12 mouse cellular contexts compared by ENCODE assay signal in the genomic region with DNA sequence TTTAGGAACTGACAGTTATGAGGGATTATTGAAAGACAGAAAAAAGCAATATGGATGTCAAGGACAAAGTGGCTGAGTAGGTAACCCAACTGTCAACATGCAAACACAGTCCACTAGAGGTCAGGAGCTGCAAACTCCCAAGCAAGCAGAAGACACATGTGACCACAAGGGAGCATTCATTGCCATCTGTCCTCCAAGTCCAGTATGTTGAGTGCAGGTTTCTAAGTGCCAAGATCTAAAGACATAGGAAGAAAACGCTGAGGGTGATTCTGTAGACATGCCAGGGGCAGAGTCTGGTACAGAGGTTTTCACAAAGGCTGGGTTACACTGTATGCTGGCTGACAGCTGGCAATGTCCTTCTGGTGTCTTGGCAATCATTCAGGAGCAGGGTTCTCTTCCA. TPM values are rescaled to one million over a fixed set of nuclear protein-coding genes. Genes with fewer than 3 reads are reported as not detected.
DNase-seq lines count a peak whose midpoint lies in the region; ATAC-seq and TF ChIP-seq lines count a peak whose summit lies in the region.
"Had no signal": no experiment of that assay in that cellular context is flagged by ENCODE, and none has a peak within 500 bp of the region (broad histone marks: within the 10 kb centered on the region; RNA-seq: fewer than 3 reads in every experiment).

No protein-coding gene starts in this region.

- no peak overlapping the region for H3K9ac ChIP-seq in forebrain, embryonic 12.5 days
- no peak overlapping the region for H3K9ac ChIP-seq in lung, embryonic 15.5 days
- H3K9ac ChIP-seq in intestine, embryonic 16.5 days (ENCODE audit: low read depth, low read length): no peak overlapping the region

- no peak for DNase-seq in forebrain, embryonic 10.5 days (ENCODE audit: extremely low spot score, low spot score)
- no peak for DNase-seq in lung, adult 2 months
- peak; percentile 14 for DNase-seq in Muller cell, postnatal 12 days (ENCODE audit: inconsistent ontology term)
- DNase-seq in gastrocnemius, postnatal 4 days (ENCODE audit: low spot score in 2 of 2): no peak
- no peak for DNase-seq in thymus, adult 18-20 months

- no peaks in the 10 kb centered on the region for H3K27me3 ChIP-seq in forebrain, embryonic 12.5 days
- H3K27me3 ChIP-seq in forebrain, embryonic 10.5 days (ENCODE audit: poor library complexity, severe bottlenecking): no peaks in the 10 kb centered on the region
- H3K27me3 ChIP-seq in lung, embryonic 15.5 days: no peaks in the 10 kb centered on the region
- H3K27me3 ChIP-seq in intestine, embryonic 16.5 days (replicated peaks; ENCODE audit: control insufficient read depth, insufficient read depth, low read length): no peaks in the 10 kb centered on the region

- peak; percentile 33; the same call in 1 of the 2 replicates for ATAC-seq in forebrain, embryonic 12.5 days (ENCODE audit: low FRiP score)
- ATAC-seq in lung, embryonic 15.5 days (ENCODE audit: borderline replicate concordance, extremely low read depth, low FRiP score, low TSS enrichment): peak; percentile 39
- 0 out of 2 replicates have a peak, but pooled peaks have one; percentile 16 for ATAC-seq in intestine, embryonic 16.5 days

- no peaks in the 10 kb centered on the region for H3K9me3 ChIP-seq in forebrain, embryonic 12.5 days
- H3K9me3 ChIP-seq in forebrain, embryonic 10.5 days: no peaks in the 10 kb centered on the region
- no peaks in the 10 kb centered on the region for H3K9me3 ChIP-seq in lung, embryonic 15.5 days
- no peaks in the 10 kb centered on the region for H3K9me3 ChIP-seq in intestine, embryonic 16.5 days (ENCODE audit: control insufficient read depth, low read length)

- no peak overlapping the region for H3K4me2 ChIP-seq in forebrain, embryonic 12.5 days
- no peak overlapping the region for H3K4me2 ChIP-seq in lung, embryonic 15.5 days
- H3K4me2 ChIP-seq in intestine, embryonic 16.5 days (ENCODE audit: low read depth, low read length): no peak overlapping the region

- no peaks in the 10 kb centered on the region for H3K36me3 ChIP-seq in forebrain, embryonic 12.5 days (replicated peaks)
- H3K36me3 ChIP-seq in forebrain, embryonic 10.5 days (replicated peaks): no peaks in the 10 kb centered on the region
- no peaks in the 10 kb centered on the region for H3K36me3 ChIP-seq in lung, embryonic 15.5 days
- no peaks in the 10 kb centered on the region for H3K36me3 ChIP-seq in intestine, embryonic 16.5 days (ENCODE audit: control insufficient read depth, insufficient read depth, low read length)

- no peak for TF ChIP-seq CTCF in lung, adult 2 months (IDR thresholded peaks at IDR 0.05; ENCODE audit: insufficient read depth, low read length)

- no peak overlapping the region for H3K27ac ChIP-seq in forebrain, embryonic 12.5 days
- H3K27ac ChIP-seq in forebrain, embryonic 10.5 days: no peak overlapping the region
- H3K27ac ChIP-seq in lung, embryonic 15.5 days: no peak overlapping the region
- no peak overlapping the region for H3K27ac ChIP-seq in intestine, embryonic 16.5 days (ENCODE audit: low read length)

- 64% methylated on average over 1 of the region's 1 CpGs for WGBS in forebrain, embryonic 12.5 days
- WGBS in forebrain, embryonic 10.5 days: 76% methylated on average over 1 of the region's 1 CpGs
- 32% methylated on average over 1 of the region's 1 CpGs for WGBS in lung, embryonic 15.5 days
- 41% methylated on average over 1 of the region's 1 CpGs for WGBS in lung, adult 2 months
- 46% methylated on average over 1 of the region's 1 CpGs for WGBS in intestine, embryonic 16.5 days

- H3K4me1 ChIP-seq in forebrain, embryonic 12.5 days: no peaks in the 10 kb centered on the region
- no peaks in the 10 kb centered on the region for H3K4me1 ChIP-seq in forebrain, embryonic 10.5 days
- 0 out of 2 replicates have a peak, but pooled peaks cover 4% of the 10 kb centered on the region for H3K4me1 ChIP-seq in lung, embryonic 15.5 days
- no peaks in the 10 kb centered on the region for H3K4me1 ChIP-seq in lung, adult 2 months (ENCODE audit: control insufficient read depth, insufficient read depth, low read length)
- H3K4me1 ChIP-seq in intestine, embryonic 16.5 days (ENCODE audit: control insufficient read depth, insufficient read depth, low read length): no peaks in the 10 kb centered on the region

- no peak overlapping the region for H3K4me3 ChIP-seq in forebrain, embryonic 12.5 days (replicated peaks)
- H3K4me3 ChIP-seq in forebrain, embryonic 10.5 days: no peak overlapping the region
- H3K4me3 ChIP-seq in lung, embryonic 15.5 days: no peak overlapping the region
- no peak overlapping the region for H3K4me3 ChIP-seq in lung, adult 2 months (replicated peaks; ENCODE audit: extremely low read depth, low read depth, low read length)
- no peak overlapping the region for H3K4me3 ChIP-seq in intestine, embryonic 16.5 days (ENCODE audit: low read length)

- no peak for TF ChIP-seq POLR2A in lung, adult 2 months (IDR thresholded peaks at IDR 0.05; ENCODE audit: borderline replicate concordance, extremely low read depth, low read depth, low read length)

RNA-seq across cellular contexts. Expression of a gene that starts 9.8 kb away (rescaled TPM):
- polyA plus RNA-seq in forebrain, embryonic 12.5 days (2016; fragmentation: Nextera tagmentation; extraction: Ambion mirVana): not detected in 2 replicates
- not detected in 2 replicates for polyA plus RNA-seq in forebrain, embryonic 10.5 days (2016; fragmentation: Nextera tagmentation; extraction: Ambion mirVana)
- polyA plus RNA-seq in lung, embryonic 15.5 days (2015; fragmentation: Nextera tagmentation; extraction: Ambion mirVana): not detected in 2 replicates
- polyA plus RNA-seq in lung, adult 2 months (2012; rRNA removed): not detected in 2 replicates
- polyA plus RNA-seq in intestine, embryonic 16.5 days (2015; fragmentation: Nextera tagmentation; extraction: Ambion mirVana): 0.28 TPM in 1 of 2 replicates, not detected in the other
- not detected for total RNA-seq in gastrocnemius, postnatal 4 days (2021)
- total RNA-seq: ES-E14; hematopoietic stem cell, adult 5-6 weeks; left cerebral cortex, postnatal 14 days had no signal
- polyA plus RNA-seq: frontal cortex, adult 2 months had no signal

RNA-seq across cellular contexts. Expression of a gene that starts 14.0 kb away (rescaled TPM):
- polyA plus RNA-seq in forebrain, embryonic 12.5 days (2016; fragmentation: Nextera tagmentation; extraction: Ambion mirVana): not detected in 2 replicates
- polyA plus RNA-seq in forebrain, embryonic 10.5 days (2016; fragmentation: Nextera tagmentation; extraction: Ambion mirVana): not detected in 2 replicates
- polyA plus RNA-seq in lung, embryonic 15.5 days (2015; fragmentation: Nextera tagmentation; extraction: Ambion mirVana): not detected in 2 replicates
- polyA plus RNA-seq in lung, adult 2 months (2012; rRNA removed): not detected in 2 replicates
- polyA plus RNA-seq in intestine, embryonic 16.5 days (2015; fragmentation: Nextera tagmentation; extraction: Ambion mirVana): not detected in 2 replicates
- total RNA-seq in gastrocnemius, postnatal 4 days (2021): not detected
- total RNA-seq: ES-E14; hematopoietic stem cell, adult 5-6 weeks; left cerebral cortex, postnatal 14 days had no signal
- polyA plus RNA-seq: frontal cortex, adult 2 months had no signal

RNA-seq across cellular contexts. Expression of a gene that starts 30.0 kb away (rescaled TPM):
- not detected in 2 replicates for polyA plus RNA-seq in forebrain, embryonic 12.5 days (2016; fragmentation: Nextera tagmentation; extraction: Ambion mirVana)
- not detected in 2 replicates for polyA plus RNA-seq in forebrain, embryonic 10.5 days (2016; fragmentation: Nextera tagmentation; extraction: Ambion mirVana)
- not detected in 2 replicates for polyA plus RNA-seq in lung, embryonic 15.5 days (2015; fragmentation: Nextera tagmentation; extraction: Ambion mirVana)
- polyA plus RNA-seq in lung, adult 2 months (2012; rRNA removed): 0.32 TPM in 1 of 2 replicates, not detected in the other
- not detected in 2 replicates for polyA plus RNA-seq in intestine, embryonic 16.5 days (2015; fragmentation: Nextera tagmentation; extraction: Ambion mirVana)
- not detected for total RNA-seq in gastrocnemius, postnatal 4 days (2021)
- total RNA-seq: ES-E14; hematopoietic stem cell, adult 5-6 weeks; left cerebral cortex, postnatal 14 days had no signal
- polyA plus RNA-seq: frontal cortex, adult 2 months had no signal

RNA-seq across cellular contexts. Expression of a gene that starts 45.3 kb away (rescaled TPM):
- polyA plus RNA-seq in forebrain, embryonic 12.5 days (2016; fragmentation: Nextera tagmentation; extraction: Ambion mirVana): not detected in 2 replicates
- not detected in 2 replicates for polyA plus RNA-seq in forebrain, embryonic 10.5 days (2016; fragmentation: Nextera tagmentation; extraction: Ambion mirVana)
- polyA plus RNA-seq in lung, embryonic 15.5 days (2015; fragmentation: Nextera tagmentation; extraction: Ambion mirVana): not detected in 2 replicates
- not detected in 2 replicates for polyA plus RNA-seq in lung, adult 2 months (2012; rRNA removed)
- not detected in 2 replicates for polyA plus RNA-seq in intestine, embryonic 16.5 days (2015; fragmentation: Nextera tagmentation; extraction: Ambion mirVana)
- not detected for total RNA-seq in gastrocnemius, postnatal 4 days (2021)
- total RNA-seq: ES-E14; hematopoietic stem cell, adult 5-6 weeks; left cerebral cortex, postnatal 14 days had no signal
- polyA plus RNA-seq: frontal cortex, adult 2 months had no signal

RNA-seq across cellular contexts. Expression of a gene that starts 50.3 kb away (rescaled TPM):
- not detected in 2 replicates for polyA plus RNA-seq in forebrain, embryonic 12.5 days (2016; fragmentation: Nextera tagmentation; extraction: Ambion mirVana)
- polyA plus RNA-seq in forebrain, embryonic 10.5 days (2016; fragmentation: Nextera tagmentation; extraction: Ambion mirVana): not detected in 2 replicates
- not detected in 2 replicates for polyA plus RNA-seq in lung, embryonic 15.5 days (2015; fragmentation: Nextera tagmentation; extraction: Ambion mirVana)
- not detected in 2 replicates for polyA plus RNA-seq in lung, adult 2 months (2012; rRNA removed)
- polyA plus RNA-seq in intestine, embryonic 16.5 days (2015; fragmentation: Nextera tagmentation; extraction: Ambion mirVana): not detected in 2 replicates
- total RNA-seq in gastrocnemius, postnatal 4 days (2021): not detected
- total RNA-seq: ES-E14; hematopoietic stem cell, adult 5-6 weeks; left cerebral cortex, postnatal 14 days had no signal
- polyA plus RNA-seq: frontal cortex, adult 2 months had no signal
